Mouse (Mus musculus): Measurements from ENCODE around the gene Nrsn2.

- TF ChIP-seq POLR2A (IDR thresholded peaks at IDR 0.05; ENCODE audit: control insufficient read depth, low read depth, low read length) (no peak), CTCF (IDR thresholded peaks at IDR 0.05; ENCODE audit: control insufficient read depth, insufficient read depth, insufficient replicate concordance, low read depth, low read length) (no peak)
Observed at GRCm38 (mm10) chr2:152339631-152340179, 36.7 kb downstream of the Nrsn2 start.

Measured in testis, adult 2 months (tissue).